Mouse (Mus musculus) MEL (cell line): ENCODE data around the gene Tmem132b. TPM values are rescaled to one million over a fixed set of nuclear protein-coding genes. Genes with fewer than 3 reads are reported as not detected.

Experiments
- DNase-seq: peaks from one replicate; pipeline ENCODE4 v3.0.0; 2011; ENCODE audit warnings: low read depth, low spot score
- H3K27ac ChIP-seq: 2 replicates; pipeline ENCODE4 v1.5.1; 2012; ENCODE audit warnings: low read depth, mild to moderate bottlenecking, control low read depth, low read length, moderate library complexity; ENCODE audit not compliant: control insufficient read depth
- H3K27me3 ChIP-seq, 2 experiments: fragments of 150-350 bp in 1 of 2; sonication (generic) in 1 of 2; 2 replicates each; pipeline ENCODE4 v1.6.1; 2012; ENCODE audit warnings: low read length in 2 of 2, mild to moderate bottlenecking in 2 of 2, improper control_type of control experiment in 1 of 2, moderate library complexity in 1 of 2; ENCODE audit not compliant: insufficient read depth in 2 of 2, control insufficient read depth in 1 of 2
- H3K36me3 ChIP-seq, 2 experiments: 2 replicates each; pipeline ENCODE4 v1.6.1; 2012 to 2014; ENCODE audit warnings: low read length in 2 of 2, improper control_type of control experiment in 1 of 2, inconsistent platforms in 1 of 2, mild to moderate bottlenecking in 1 of 2; ENCODE audit not compliant: insufficient read depth in 2 of 2, control insufficient read depth in 1 of 2
- H3K4me1 ChIP-seq, 2 experiments: fragments of 150-350 bp in 1 of 2; sonication (generic) in 1 of 2; 2 replicates each; pipeline ENCODE4 v1.6.1; 2012; ENCODE audit warnings: low read length in 2 of 2, improper control_type of control experiment in 1 of 2, mild to moderate bottlenecking in 1 of 2; ENCODE audit not compliant: insufficient read depth in 2 of 2, control insufficient read depth in 1 of 2
- H3K4me3 ChIP-seq, 2 experiments: fragments of 150-350 bp in 1 of 2; sonication (generic) in 1 of 2; 2 replicates each; pipeline ENCODE4 v1.5.1; 2012; ENCODE audit warnings: low read depth in 2 of 2, low read length in 2 of 2, mild to moderate bottlenecking in 2 of 2, moderate library complexity in 2 of 2, control low read depth in 1 of 2, improper control_type of control experiment in 1 of 2; ENCODE audit not compliant: control insufficient read depth in 1 of 2, insufficient read depth in 1 of 2
- H3K79me2 ChIP-seq: 2 replicates; pipeline ENCODE4 v1.6.1; 2012; ENCODE audit warnings: mild to moderate bottlenecking, low read length, moderate library complexity; ENCODE audit not compliant: control insufficient read depth, poor library complexity, insufficient read depth
- H3K9ac ChIP-seq: 2 replicates; pipeline ENCODE4 v1.6.1; 2012; ENCODE audit warnings: low read depth, mild to moderate bottlenecking, control low read depth, low read length, moderate library complexity; ENCODE audit not compliant: control insufficient read depth, poor library complexity, severe bottlenecking
- H3K9me3 ChIP-seq: fragments of 150-350 bp; sonication (generic); replicated peaks from 2 replicates; pipeline ENCODE4 v1.6.1; 2012; ENCODE audit warnings: mild to moderate bottlenecking, low read length, improper control_type of control experiment, moderate library complexity; ENCODE audit not compliant: insufficient read depth
- E2F4 ChIP-seq: IDR thresholded peaks from 2 replicates; pipeline ENCODE4 v1.6.1; 2011; ENCODE audit warnings: low read depth, low read length, improper control_type of control experiment, borderline replicate concordance
- ELF1 ChIP-seq: IDR thresholded peaks from 2 replicates; pipeline ENCODE4 v1.6.1; 2014; ENCODE audit warnings: low read depth, mild to moderate bottlenecking, inconsistent platforms, low read length, improper control_type of control experiment, moderate library complexity
- EP300 ChIP-seq, 2 experiments: IDR thresholded peaks; 2 replicates each; pipeline ENCODE4 v1.6.1; 2011; ENCODE audit warnings: improper control_type of control experiment in 2 of 2, low read length in 2 of 2, low read depth in 1 of 2, mild to moderate bottlenecking in 1 of 2
- MAFK ChIP-seq: IDR thresholded peaks from 2 replicates; pipeline ENCODE4 v1.6.1; 2011; ENCODE audit warnings: low read depth, mild to moderate bottlenecking, low read length, improper control_type of control experiment, borderline replicate concordance
- MAX ChIP-seq: IDR thresholded peaks from 2 replicates; pipeline ENCODE4 v1.6.1; 2011; ENCODE audit warnings: low read length, improper control_type of control experiment
- MEF2A ChIP-seq: IDR thresholded peaks from 2 replicates; pipeline ENCODE4 v1.6.1; 2014; ENCODE audit warnings: low read depth, mild to moderate bottlenecking, inconsistent platforms, low read length, improper control_type of control experiment; ENCODE audit not compliant: poor library complexity, insufficient replicate concordance, severe bottlenecking; ENCODE audit errors: extremely low read depth
- MYC ChIP-seq: IDR thresholded peaks from 2 replicates; pipeline ENCODE4 v1.6.1; 2011; ENCODE audit warnings: low read depth, mild to moderate bottlenecking, low read length, improper control_type of control experiment, moderate library complexity
- POLR2AphosphoS2 ChIP-seq: IDR thresholded peaks from 2 replicates; pipeline ENCODE4 v1.6.1; 2011; ENCODE audit warnings: low read length, improper control_type of control experiment
- POLR2AphosphoS5 ChIP-seq: IDR thresholded peaks from 2 replicates; pipeline ENCODE4 v1.6.1; 2012; ENCODE audit warnings: low read depth, borderline replicate concordance, mild to moderate bottlenecking, inconsistent platforms, low read length, moderate library complexity, mixed read lengths
- SIN3A ChIP-seq: IDR thresholded peaks from 2 replicates; pipeline ENCODE4 v1.6.1; 2012; ENCODE audit warnings: low read length, improper control_type of control experiment, inconsistent platforms
- SMC3 ChIP-seq: IDR thresholded peaks from 2 replicates; pipeline ENCODE4 v1.6.1; 2011; ENCODE audit warnings: low read depth, low read length, improper control_type of control experiment
- TAL1 ChIP-seq: IDR thresholded peaks from 2 replicates; pipeline ENCODE4 v1.6.1; 2012; ENCODE audit warnings: mild to moderate bottlenecking, inconsistent platforms, low read length, moderate library complexity, mixed read lengths
- TCF12 ChIP-seq: IDR thresholded peaks from 2 replicates; pipeline ENCODE4 v1.6.1; 2014; ENCODE audit warnings: low read depth, mild to moderate bottlenecking, inconsistent platforms, low read length, improper control_type of control experiment, moderate library complexity
- UBTF ChIP-seq: IDR thresholded peaks from 2 replicates; pipeline ENCODE4 v1.6.1; 2012; ENCODE audit warnings: low read depth, mild to moderate bottlenecking, inconsistent platforms, low read length, improper control_type of control experiment, moderate library complexity, borderline replicate concordance; ENCODE audit not compliant: insufficient read depth
- ZMIZ1 ChIP-seq: IDR thresholded peaks from 2 replicates; pipeline ENCODE4 v1.6.1; 2012; ENCODE audit warnings: low read depth, mild to moderate bottlenecking, inconsistent platforms, low read length, improper control_type of control experiment, moderate library complexity
- ZNF384 ChIP-seq: IDR thresholded peaks from 2 replicates; pipeline ENCODE4 v1.6.1; 2012; ENCODE audit warnings: low read depth, mild to moderate bottlenecking, inconsistent platforms, low read length, improper control_type of control experiment
- polyA plus RNA-seq, 2 experiments: library from polyadenylated mRNA; stranded (reverse) in 1 of 2; unstranded in 1 of 2; fragments of >175 nt in 1 of 2; fragments of >200 nt in 1 of 2; gene quantifications; 2 replicates each; pipeline versions ENCODE4 v1.2.1 to v1.2.4; 2012; ENCODE audit warnings: low replicate concordance in 2 of 2, low read depth in 1 of 2; ENCODE audit not compliant: insufficient read length in 2 of 2, insufficient read depth in 1 of 2, missing spikeins in 1 of 2
- total RNA-seq: library from RNA; depleted of rRNA; stranded (reverse); fragments of 300-350 nt; gene quantifications from 2 replicates; pipeline ENCODE4 v1.2.3, GENCODE M21; 2012

Tmem132b gene
- total and polyA plus RNA-seq, 3 experiments: not detected

DNA sequence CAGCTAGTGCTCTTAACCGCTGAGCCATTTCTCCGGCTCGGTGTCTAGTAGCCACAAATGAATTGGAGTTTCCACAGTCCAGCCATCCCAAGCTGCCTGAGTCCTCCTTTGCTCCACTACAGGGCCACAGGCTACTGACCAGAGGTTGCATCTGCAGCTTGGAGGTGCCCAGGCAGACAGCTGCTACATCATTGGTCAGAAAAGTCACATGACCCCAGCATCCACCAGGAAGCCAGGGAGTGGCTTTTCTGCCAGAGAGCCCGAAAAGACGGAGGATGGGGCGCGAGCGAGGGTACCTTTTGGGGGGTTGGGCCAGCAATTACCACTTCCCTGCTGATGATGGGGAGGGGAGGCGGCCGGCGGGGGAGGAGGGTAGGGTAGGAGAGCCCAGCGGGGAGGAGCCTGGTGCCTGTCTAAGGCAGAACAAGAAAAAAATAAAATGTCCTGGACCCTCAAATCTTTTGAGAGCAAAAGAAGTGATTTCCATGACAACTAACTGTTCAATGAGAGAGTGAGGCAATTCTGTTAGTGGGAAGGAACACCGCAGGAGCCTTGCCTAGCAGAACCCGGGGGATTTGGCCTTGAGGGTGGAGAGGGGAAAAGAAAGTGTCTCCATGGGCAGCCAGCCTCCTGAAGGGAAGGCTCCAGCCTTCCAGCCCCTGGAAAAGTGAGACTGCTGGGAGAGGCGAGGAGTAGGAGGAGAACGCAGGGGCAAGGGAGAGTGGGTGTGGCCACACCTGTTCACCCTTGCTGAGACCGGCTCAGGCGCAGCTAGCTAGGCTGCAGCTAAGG is 57.5 kb downstream of the Tmem132b start:
- Histone ChIP-seq H3K79me2 (no peaks in the 10 kb centered on the region), H3K9me3 (no peaks in the 10 kb centered on the region), H3K27me3 (no peaks in the 10 kb centered on the region), H3K36me3 (no peaks in the 10 kb centered on the region), H3K4me3 (no peak overlapping the region), H3K27ac (no peak overlapping the region), H3K4me1 (no peaks in the 10 kb centered on the region), H3K9ac (no peak overlapping the region)
- no peak for TF ChIP-seq SMC3
- TF ChIP-seq POLR2AphosphoS5: no peak
- TF ChIP-seq E2F4: no peak
- no peak for TF ChIP-seq SIN3A
- no peak for TF ChIP-seq MEF2A
- no peak for DNase-seq

GRCm38 (mm10) chr5:125598056-125598455 is 66.5 kb downstream of the Tmem132b start:
- H3K79me2 ChIP-seq: no peaks in the 10 kb centered on the region
- no peak for DNase-seq
- H3K4me3 ChIP-seq: no peak overlapping the region
- TF ChIP-seq TCF12 (no peak), ELF1 (no peak), ZNF384 (no peak), EP300 (IDR thresholded peaks at IDR 0.05; ENCODE audit: low read depth in 1 of 2, low read length in 2 of 2) (no peak), MAX (no peak), ZMIZ1 (no peak), TAL1 (no peak), POLR2AphosphoS2 (no peak), MAFK (no peak), MYC (no peak), UBTF (no peak), SIN3A (no peak)
- TF ChIP-seq, all 39 proteins: peak for 0
- Histone ChIP-seq H3K9me3 (no peaks in the 10 kb centered on the region), H3K4me1 (no peaks in the 10 kb centered on the region), H3K9ac (no peak overlapping the region), H3K36me3 (no peaks in the 10 kb centered on the region), H3K27me3 (no peaks in the 10 kb centered on the region), H3K27ac (no peak overlapping the region)
